Mouse (Mus musculus) cerebellum, adult 11 months (tissue): Measurements from ENCODE around the gene Eif5a.
A peak's percentile ranks its signal among the peaks of the same experiment; 100 is the strongest.

Experiments
- DNase-seq: peaks from one replicate; pipeline ENCODE4 v3.0.0; 2022

The Eif5a gene

GRCm38 (mm10) chr11:69901406-69901846, 20.3 kb downstream of the Eif5a start:
- DNase-seq: peak; percentile 95

GRCm38 (mm10) chr11:69900471-69901405, 21.0 kb downstream of the Eif5a start, which contains the start of the genes 2810408A11Rik and Neurl4:
Gene 2810408A11Rik, minus strand, starts transcription at chr11:69900987.
Gene Neurl4, plus strand, starts transcription at chr11:69901072.
- DNase-seq: peak; percentile 85

- DNase-seq: no peak
Observed at GRCm38 (mm10) chr11:69899870-69900269, 21.9 kb downstream of the Eif5a start.

GRCm38 (mm10) chr11:69895291-69895690, 26.5 kb downstream of the Eif5a start, which contains the start of gene Acap1:
Gene Acap1, minus strand, starts transcription at chr11:69895539.
- no peak for DNase-seq

GRCm38 (mm10) chr11:69894671-69895070, 27.1 kb downstream of the Eif5a start:
- no peak for DNase-seq

- no peak for DNase-seq
Observed at GRCm38 (mm10) chr11:69891482-69891881, 30.3 kb downstream of the Eif5a start.

- no peak for DNase-seq
Observed at GRCm38 (mm10) chr11:69886907-69887635, 34.7 kb downstream of the Eif5a start.

- no peak for DNase-seq
Observed at GRCm38 (mm10) chr11:69884663-69885062, 37.1 kb downstream of the Eif5a start.

GRCm38 (mm10) chr11:69884240-69884639, 37.5 kb downstream of the Eif5a start:
- DNase-seq: no peak

GRCm38 (mm10) chr11:69883527-69884151, 38.1 kb downstream of the Eif5a start:
- no peak for DNase-seq

- DNase-seq: no peak
Observed at GRCm38 (mm10) chr11:69883066-69883465, 38.7 kb downstream of the Eif5a start.

GRCm38 (mm10) chr11:69881787-69882670, 39.7 kb downstream of the Eif5a start:
- no peak for DNase-seq

- DNase-seq: peak; percentile 66
Observed at GRCm38 (mm10) chr11:69880853-69881603, 40.7 kb downstream of the Eif5a start, which contains the start of gene Kctd11. Gene Kctd11, minus strand, starts transcription at chr11:69881406.

- DNase-seq: peak; percentile 36
Observed at GRCm38 (mm10) chr11:69880506-69880852, 41.3 kb downstream of the Eif5a start.

GRCm38 (mm10) chr11:69879711-69880110, 42.0 kb downstream of the Eif5a start:
- no peak for DNase-seq

- no peak for DNase-seq
Observed at GRCm38 (mm10) chr11:69878952-69879351, 42.8 kb downstream of the Eif5a start.

GRCm38 (mm10) chr11:69878399-69878798, 43.4 kb downstream of the Eif5a start:
- no peak for DNase-seq

- DNase-seq: no peak
Observed at GRCm38 (mm10) chr11:69877878-69878277, 43.9 kb downstream of the Eif5a start, which contains the start of gene Tmem95. Gene Tmem95, minus strand, starts transcription at chr11:69878018.

GRCm38 (mm10) chr11:69876867-69877266, 44.9 kb downstream of the Eif5a start:
- DNase-seq: peak; percentile 79

- DNase-seq: no peak
Observed at GRCm38 (mm10) chr11:69876186-69876585, 45.6 kb downstream of the Eif5a start.

GRCm38 (mm10) chr11:69872451-69872850, 49.3 kb downstream of the Eif5a start:
- no peak for DNase-seq
